Mouse (Mus musculus): ENCODE data around the gene Brca1.
"Not testable (repeated sequence)": the region's sequence is repeated elsewhere in the genome, so short reads cannot be mapped to it uniquely, and the experiment has no call there.

The Brca1 gene

GRCm38 (mm10) chr11:101448899-101449298 lies 102.9 kb downstream of the Brca1 start:
- no peak for DNase-seq (ENCODE audit: low spot score)

- peak; percentile 83 for DNase-seq (ENCODE audit: low spot score)
Measured at GRCm38 (mm10) chr11:101448274-101448746, 103.4 kb downstream of the Brca1 start, which contains the start of gene Ifi35. Gene Ifi35, plus strand, starts transcription at chr11:101448407.

GRCm38 (mm10) chr11:101447786-101448185 lies 104.0 kb downstream of the Brca1 start:
- DNase-seq (ENCODE audit: low spot score): no peak

DNA sequence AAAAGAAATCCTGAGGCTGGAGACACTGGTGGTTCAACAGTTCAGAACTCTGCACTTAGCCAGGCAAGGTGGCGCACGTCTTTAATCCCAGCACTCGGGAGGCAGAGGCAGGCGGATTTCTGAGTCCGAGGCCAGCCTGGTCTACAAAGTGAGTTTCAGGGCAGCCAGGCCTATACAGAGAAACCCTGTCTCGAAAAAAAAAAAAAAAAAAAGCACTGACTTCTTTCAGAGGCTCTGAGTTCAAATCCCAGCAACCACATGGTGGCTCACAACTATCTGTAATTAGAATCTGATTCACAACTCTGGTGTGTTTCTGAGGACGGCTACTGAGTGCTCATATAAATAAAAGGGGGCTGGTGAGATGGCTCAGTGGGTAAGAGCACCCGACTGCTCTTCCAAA lies 104.9 kb downstream of the Brca1 start:
- DNase-seq (ENCODE audit: low spot score): not testable (repeated sequence)

DNA sequence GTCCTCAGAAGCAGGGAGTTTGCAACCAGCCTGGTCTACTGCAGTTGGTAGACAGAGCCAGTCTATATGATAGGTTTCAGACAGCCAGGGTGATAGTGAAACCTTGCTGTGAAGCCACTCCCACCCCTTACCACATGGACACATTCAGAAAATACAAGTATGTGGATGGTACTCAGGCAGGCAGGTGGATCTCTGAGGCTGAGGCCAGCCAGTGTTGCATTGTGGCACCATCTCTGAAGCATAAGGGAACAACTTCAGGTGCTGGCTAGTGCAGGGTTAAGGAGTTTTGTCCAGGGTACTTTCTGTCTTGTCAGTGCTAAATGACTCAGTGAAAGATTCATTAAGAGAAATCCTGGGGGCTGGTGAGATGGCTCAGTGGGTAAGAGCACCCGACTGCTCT lies 105.4 kb downstream of the Brca1 start:
- DNase-seq (ENCODE audit: low spot score): no peak

DNA sequence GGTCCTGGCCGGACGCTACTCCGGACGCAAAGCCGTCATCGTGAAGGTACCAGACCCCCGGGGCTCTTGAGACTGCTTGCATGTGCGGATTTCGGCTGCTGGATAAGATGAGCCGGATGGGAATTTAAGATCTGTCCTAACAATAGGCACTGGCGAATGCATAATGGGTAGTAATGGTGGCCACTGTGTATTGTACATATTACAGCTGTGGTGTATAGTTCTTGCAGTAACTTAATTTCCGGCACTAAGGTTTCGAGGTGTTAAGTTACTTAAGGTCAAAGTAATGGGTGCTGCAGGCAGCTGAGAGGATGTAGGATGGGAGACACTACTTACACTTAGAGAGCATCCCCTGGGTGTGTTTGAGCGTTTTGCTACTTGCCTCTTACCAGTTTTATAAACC lies 109.0 kb downstream of the Brca1 start:
- DNase-seq (ENCODE audit: low spot score): no peak

DNA sequence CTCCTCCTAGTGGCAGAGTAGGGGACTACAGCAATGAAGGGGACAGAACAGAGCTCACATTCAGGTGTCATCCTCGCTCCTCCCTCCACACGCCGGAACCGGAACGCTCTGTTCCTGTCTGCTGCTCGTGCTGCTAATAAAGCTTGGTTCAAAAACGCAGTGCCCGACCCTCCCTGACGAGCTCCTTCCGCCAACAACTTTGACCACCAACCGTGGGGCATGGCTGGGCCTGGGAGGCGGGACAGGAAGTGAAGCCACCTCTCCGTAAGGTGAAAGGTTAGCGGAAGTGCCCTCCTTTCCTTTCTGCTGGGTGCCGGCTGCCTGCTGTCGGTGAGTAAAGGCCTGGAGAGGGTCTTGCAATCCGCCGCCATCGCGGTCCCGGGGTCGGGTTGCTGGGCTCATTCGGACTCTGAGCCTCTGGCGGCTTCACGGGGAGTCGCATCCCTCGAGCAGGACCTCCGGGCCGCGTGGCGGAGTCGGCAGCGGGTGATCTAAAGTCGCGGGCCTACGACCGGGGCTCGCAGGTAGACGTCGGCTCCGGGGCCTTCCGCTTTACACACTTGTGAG lies 109.5 kb downstream of the Brca1 start, which contains the start of gene Rpl27:
Gene Rpl27 (plus strand): TSS at position 172 of the 567 bp plus-strand sequence.
- DNase-seq (ENCODE audit: low spot score): peak; percentile 100

GRCm38 (mm10) chr11:101441450-101442126 lies 110.2 kb downstream of the Brca1 start:
- DNase-seq (ENCODE audit: low spot score): not testable (repeated sequence)
